Mouse (Mus musculus) liver, postnatal 0 days (tissue): ENCODE data around the gene Clns1a.

Source experiments
- CTCF ChIP-seq: sonication (generic); IDR thresholded peaks from 2 replicates; pipeline ENCODE4 v1.5.1; 2016; ENCODE audit warnings: antibody characterized with exemption, low read depth
- EP300 ChIP-seq: IDR thresholded peaks from 2 replicates; pipeline ENCODE4 v1.6.1; 2016; ENCODE audit warnings: antibody characterized with exemption, low read depth, mild to moderate bottlenecking

DNA sequence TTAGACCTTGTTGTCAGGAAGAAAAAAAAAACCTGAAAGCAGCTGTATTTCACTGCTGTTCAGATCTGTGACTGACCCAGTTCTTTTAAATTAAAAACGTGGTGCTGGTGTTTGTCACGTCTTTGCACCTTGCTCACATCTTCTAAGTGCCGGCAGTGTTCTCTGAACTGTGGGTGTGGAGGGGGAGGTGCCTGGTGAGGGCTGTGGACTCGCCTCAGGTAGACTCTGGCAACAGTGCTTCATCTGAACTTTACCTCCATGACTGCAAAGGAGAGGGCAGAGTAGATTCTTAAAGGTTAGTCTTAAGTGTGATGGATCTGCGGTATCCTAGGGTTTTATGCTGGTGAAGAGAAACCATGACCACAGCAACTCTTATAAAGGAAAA, 69.5 kb downstream of the Clns1a start:
- TF ChIP-seq EP300 (no peak), CTCF (no peak)
